Mouse (Mus musculus) lung, postnatal 0 days (tissue): ENCODE measurements around the gene Car15.

ENCODE experiments used
- CTCF ChIP-seq: IDR thresholded peaks from 2 replicates; pipeline ENCODE4 v1.5.1; 2016; ENCODE audit warnings: antibody characterized with exemption, mild to moderate bottlenecking
- EP300 ChIP-seq: IDR thresholded peaks from 2 replicates; pipeline ENCODE4 v1.6.1; 2016; ENCODE audit warnings: antibody characterized with exemption, mild to moderate bottlenecking, control low read depth

- TF ChIP-seq CTCF (no peak), EP300 (no peak)
Measured at GRCm38 (mm10) chr16:17813173-17813572, 25.0 kb downstream of the Car15 start.
